Mouse (Mus musculus) MEL (cell line): ENCODE measurements around the gene Btf3l4. TPM values are rescaled to one million over a fixed set of nuclear protein-coding genes. Genes with fewer than 3 reads are reported as not detected.

ENCODE experiments used
- DNase-seq: peaks from one replicate; pipeline ENCODE4 v3.0.0; 2011; ENCODE audit warnings: low read depth, low spot score
- H3K27ac ChIP-seq: 2 replicates; pipeline ENCODE4 v1.5.1; 2012; ENCODE audit warnings: low read depth, mild to moderate bottlenecking, control low read depth, low read length, moderate library complexity; ENCODE audit not compliant: control insufficient read depth
- H3K27me3 ChIP-seq, 2 experiments: fragments of 150-350 bp in 1 of 2; sonication (generic) in 1 of 2; 2 replicates each; pipeline ENCODE4 v1.6.1; 2012; ENCODE audit warnings: low read length in 2 of 2, mild to moderate bottlenecking in 2 of 2, improper control_type of control experiment in 1 of 2, moderate library complexity in 1 of 2; ENCODE audit not compliant: insufficient read depth in 2 of 2, control insufficient read depth in 1 of 2
- H3K36me3 ChIP-seq, 2 experiments: 2 replicates each; pipeline ENCODE4 v1.6.1; 2012 to 2014; ENCODE audit warnings: low read length in 2 of 2, improper control_type of control experiment in 1 of 2, inconsistent platforms in 1 of 2, mild to moderate bottlenecking in 1 of 2; ENCODE audit not compliant: insufficient read depth in 2 of 2, control insufficient read depth in 1 of 2
- H3K4me1 ChIP-seq, 2 experiments: fragments of 150-350 bp in 1 of 2; sonication (generic) in 1 of 2; 2 replicates each; pipeline ENCODE4 v1.6.1; 2012; ENCODE audit warnings: low read length in 2 of 2, improper control_type of control experiment in 1 of 2, mild to moderate bottlenecking in 1 of 2; ENCODE audit not compliant: insufficient read depth in 2 of 2, control insufficient read depth in 1 of 2
- H3K4me3 ChIP-seq, 2 experiments: fragments of 150-350 bp in 1 of 2; sonication (generic) in 1 of 2; 2 replicates each; pipeline ENCODE4 v1.5.1; 2012; ENCODE audit warnings: low read depth in 2 of 2, low read length in 2 of 2, mild to moderate bottlenecking in 2 of 2, moderate library complexity in 2 of 2, control low read depth in 1 of 2, improper control_type of control experiment in 1 of 2; ENCODE audit not compliant: control insufficient read depth in 1 of 2, insufficient read depth in 1 of 2
- H3K79me2 ChIP-seq: 2 replicates; pipeline ENCODE4 v1.6.1; 2012; ENCODE audit warnings: mild to moderate bottlenecking, low read length, moderate library complexity; ENCODE audit not compliant: control insufficient read depth, poor library complexity, insufficient read depth
- H3K9ac ChIP-seq: 2 replicates; pipeline ENCODE4 v1.6.1; 2012; ENCODE audit warnings: low read depth, mild to moderate bottlenecking, control low read depth, low read length, moderate library complexity; ENCODE audit not compliant: control insufficient read depth, poor library complexity, severe bottlenecking
- H3K9me3 ChIP-seq: fragments of 150-350 bp; sonication (generic); replicated peaks from 2 replicates; pipeline ENCODE4 v1.6.1; 2012; ENCODE audit warnings: mild to moderate bottlenecking, low read length, improper control_type of control experiment, moderate library complexity; ENCODE audit not compliant: insufficient read depth
- ELF1 ChIP-seq: IDR thresholded peaks from 2 replicates; pipeline ENCODE4 v1.6.1; 2014; ENCODE audit warnings: low read depth, mild to moderate bottlenecking, inconsistent platforms, low read length, improper control_type of control experiment, moderate library complexity
- HCFC1 ChIP-seq: IDR thresholded peaks from 2 replicates; pipeline ENCODE4 v1.6.1; 2012; ENCODE audit warnings: low read depth, mild to moderate bottlenecking, inconsistent platforms, low read length, improper control_type of control experiment, moderate library complexity
- KAT2A ChIP-seq: conservative IDR thresholded peaks from 2 replicates; pipeline ENCODE4 v1.6.1; 2012; ENCODE audit warnings: low read depth, low read length, improper control_type of control experiment, inconsistent platforms
- MAX ChIP-seq: IDR thresholded peaks from 2 replicates; pipeline ENCODE4 v1.6.1; 2011; ENCODE audit warnings: low read length, improper control_type of control experiment
- MAZ ChIP-seq: IDR thresholded peaks from 2 replicates; pipeline ENCODE4 v1.6.1; 2012; ENCODE audit warnings: low read depth, mild to moderate bottlenecking, inconsistent platforms, low read length, improper control_type of control experiment
- MEF2A ChIP-seq: IDR thresholded peaks from 2 replicates; pipeline ENCODE4 v1.6.1; 2014; ENCODE audit warnings: low read depth, mild to moderate bottlenecking, inconsistent platforms, low read length, improper control_type of control experiment; ENCODE audit not compliant: poor library complexity, insufficient replicate concordance, severe bottlenecking; ENCODE audit errors: extremely low read depth
- MXI1 ChIP-seq: IDR thresholded peaks from 2 replicates; pipeline ENCODE4 v1.6.1; 2011; ENCODE audit warnings: mild to moderate bottlenecking, low read depth, low read length, improper control_type of control experiment
- MYC ChIP-seq: IDR thresholded peaks from 2 replicates; pipeline ENCODE4 v1.6.1; 2011; ENCODE audit warnings: low read depth, mild to moderate bottlenecking, low read length, improper control_type of control experiment, moderate library complexity
- NELFE ChIP-seq: IDR thresholded peaks from 2 replicates; pipeline ENCODE4 v1.6.1; 2011; ENCODE audit warnings: low read depth, low read length, improper control_type of control experiment
- POLR2A ChIP-seq, 2 experiments: IDR thresholded peaks; 2 replicates each; pipeline ENCODE4 v1.6.1; 2011 to 2012; ENCODE audit warnings: low read length in 2 of 2, mild to moderate bottlenecking in 2 of 2, control low read depth in 1 of 2, improper control_type of control experiment in 1 of 2, low read depth in 1 of 2, moderate library complexity in 1 of 2; ENCODE audit not compliant: control insufficient read depth in 1 of 2, insufficient read depth in 1 of 2, poor library complexity in 1 of 2
- POLR2AphosphoS2 ChIP-seq: IDR thresholded peaks from 2 replicates; pipeline ENCODE4 v1.6.1; 2011; ENCODE audit warnings: low read length, improper control_type of control experiment
- RAD21 ChIP-seq: IDR thresholded peaks from 2 replicates; pipeline ENCODE4 v1.6.1; 2011; ENCODE audit warnings: mild to moderate bottlenecking, low read depth, low read length, improper control_type of control experiment
- SIN3A ChIP-seq: IDR thresholded peaks from 2 replicates; pipeline ENCODE4 v1.6.1; 2012; ENCODE audit warnings: low read length, improper control_type of control experiment, inconsistent platforms
- TBP ChIP-seq: IDR thresholded peaks from 2 replicates; pipeline ENCODE4 v1.8.0; 2011; ENCODE audit warnings: low read depth, low read length, improper control_type of control experiment
- UBTF ChIP-seq: IDR thresholded peaks from 2 replicates; pipeline ENCODE4 v1.6.1; 2012; ENCODE audit warnings: low read depth, mild to moderate bottlenecking, inconsistent platforms, low read length, improper control_type of control experiment, moderate library complexity, borderline replicate concordance; ENCODE audit not compliant: insufficient read depth
- ZMIZ1 ChIP-seq: IDR thresholded peaks from 2 replicates; pipeline ENCODE4 v1.6.1; 2012; ENCODE audit warnings: low read depth, mild to moderate bottlenecking, inconsistent platforms, low read length, improper control_type of control experiment, moderate library complexity
- ZNF384 ChIP-seq: IDR thresholded peaks from 2 replicates; pipeline ENCODE4 v1.6.1; 2012; ENCODE audit warnings: low read depth, mild to moderate bottlenecking, inconsistent platforms, low read length, improper control_type of control experiment
- polyA plus RNA-seq, 2 experiments: library from polyadenylated mRNA; stranded (reverse) in 1 of 2; unstranded in 1 of 2; fragments of >175 nt in 1 of 2; fragments of >200 nt in 1 of 2; gene quantifications; 2 replicates each; pipeline versions ENCODE4 v1.2.1 to v1.2.4; 2012; ENCODE audit warnings: low replicate concordance in 2 of 2, low read depth in 1 of 2; ENCODE audit not compliant: insufficient read length in 2 of 2, insufficient read depth in 1 of 2, missing spikeins in 1 of 2
- total RNA-seq: library from RNA; depleted of rRNA; stranded (reverse); fragments of 300-350 nt; gene quantifications from 2 replicates; pipeline ENCODE4 v1.2.3, GENCODE M21; 2012

Btf3l4 gene
- total and polyA plus RNA-seq, 3 experiments, result 24.4 to 43.8 TPM; not detected in 1

DNA sequence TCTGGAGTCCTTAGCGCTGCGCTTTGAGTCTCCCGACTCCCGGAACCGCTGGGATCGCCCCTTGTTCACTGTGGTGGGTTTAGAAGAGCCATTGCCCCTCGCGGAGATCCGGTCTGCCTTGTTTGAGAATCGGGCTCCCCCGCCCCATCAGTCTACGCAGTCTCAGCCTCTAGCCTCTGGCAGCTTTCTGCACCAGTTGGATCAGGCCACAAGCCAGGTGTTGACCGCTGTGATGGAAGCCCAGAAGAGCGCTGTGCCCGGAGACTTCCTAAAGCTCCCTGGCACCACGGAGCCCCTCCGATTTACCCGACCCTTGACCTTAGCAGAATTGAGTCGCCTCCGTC lies 15.1 kb upstream of the Btf3l4 start, which contains the start of gene A730015C16Rik:
Gene A730015C16Rik (minus strand): TSS at position 115 of the 344 bp plus-strand sequence.
- H3K79me2 ChIP-seq, result peaks cover 29% of the 10 kb centered on the region
- no peak for TF ChIP-seq ZNF384
- TF ChIP-seq SIN3A, result 0 out of 2 replicates have a peak, but pooled peaks have one; percentile 7
- H3K36me3 ChIP-seq, result peaks cover 2 to 19% of the 10 kb centered on the region in 2 experiments; a peak in 3 of 4 replicates
- peak within 1 kb of the TSS; percentile 76 for H3K4me3 ChIP-seq
- H3K4me1 ChIP-seq, result peaks cover 0 to 7% of the 10 kb centered on the region in 2 experiments; a peak in 2 of 4 replicates
- H3K9ac ChIP-seq, result peak within 1 kb of the TSS; percentile 79
- no peaks in the 10 kb centered on the region for H3K9me3 ChIP-seq
- DNase-seq, result no peak
- no peaks in the 10 kb centered on the region for H3K27me3 ChIP-seq
- peak within 1 kb of the TSS; percentile 58 for H3K27ac ChIP-seq

DNA sequence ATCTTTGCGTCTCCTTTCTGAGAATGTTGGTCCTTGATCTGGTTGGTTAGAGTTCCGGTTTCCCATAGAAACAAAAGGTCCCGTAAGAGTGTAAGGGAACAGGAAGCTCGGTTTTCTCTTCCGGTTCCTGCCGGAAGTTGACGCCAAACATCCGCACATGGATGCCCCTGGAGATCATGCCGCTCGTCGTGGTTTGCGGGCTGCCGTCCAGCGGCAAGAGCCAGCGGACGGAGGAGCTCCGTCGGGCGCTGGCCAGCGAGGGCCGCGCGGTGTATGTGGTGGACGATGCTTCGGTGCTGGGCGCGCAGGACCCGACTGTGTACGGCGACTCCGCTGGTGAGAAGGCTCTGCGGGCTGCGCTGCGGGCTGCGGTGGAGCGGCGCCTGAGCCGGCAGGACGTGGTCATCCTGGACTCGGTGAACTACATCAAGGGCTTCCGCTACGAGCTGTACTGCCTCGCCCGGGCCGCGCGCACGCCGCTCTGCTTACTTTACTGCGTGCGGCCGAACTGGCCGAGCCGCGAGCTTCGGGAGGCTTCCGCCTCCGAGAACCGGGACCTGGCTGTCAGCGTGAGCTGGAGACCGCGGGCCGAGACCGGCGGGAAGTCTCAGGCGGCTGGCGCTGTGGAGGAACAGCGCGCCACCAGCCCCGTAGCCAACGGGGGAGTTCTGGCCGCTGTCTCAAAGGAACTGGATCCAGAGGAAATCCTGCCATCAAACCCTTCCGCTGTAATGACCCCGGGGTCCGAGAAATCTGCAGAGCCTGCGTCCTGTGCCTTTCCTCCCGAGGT lies 14.5 kb upstream of the Btf3l4 start, which contains the start of gene Kti12:
Gene Kti12 (plus strand): TSS at position 71 of the 790 bp plus-strand sequence.
- Histone ChIP-seq H3K27ac (peak within 1 kb of the TSS; percentile 58), H3K27me3 (no peaks in the 10 kb centered on the region), H3K9me3 (no peaks in the 10 kb centered on the region), H3K9ac (peak within 1 kb of the TSS; percentile 79), H3K4me1 (peaks cover 0 to 7% of the 10 kb centered on the region in 2 experiments; a peak in 2 of 4 replicates), H3K4me3 (peak within 1 kb of the TSS; percentile 76), H3K79me2 (peaks cover 29% of the 10 kb centered on the region), H3K36me3 (peaks cover 2 to 19% of the 10 kb centered on the region in 2 experiments; a peak in 3 of 4 replicates)
- peak; percentile 93 for DNase-seq
- TF ChIP-seq MAZ, result no peak
- TF ChIP-seq POLR2AphosphoS2, result peak; percentile 88
- TF ChIP-seq ELF1, result peak; percentile 92
- TF ChIP-seq RAD21, result no peak
- peak; percentile 95 for TF ChIP-seq SIN3A
- peak; percentile 98 for TF ChIP-seq MXI1
- TF ChIP-seq MEF2A, result no peak
- peak; percentile 92 for TF ChIP-seq HCFC1
- peak; percentile 58 to 94 for TF ChIP-seq POLR2A (IDR thresholded peaks at IDR 0.05; ENCODE audit: control insufficient read depth in 1 of 2, insufficient read depth in 1 of 2, low read depth in 1 of 2, low read length in 2 of 2, poor library complexity in 1 of 2)
- TF ChIP-seq KAT2A, result peak; percentile 67
- peak; percentile 98 for TF ChIP-seq MYC
- no peak for TF ChIP-seq UBTF
- peak; percentile 95 for TF ChIP-seq MAX
- peak; percentile 87 for TF ChIP-seq TBP
- TF ChIP-seq ZMIZ1, result peak; percentile 38; the same call in 1 of the 2 replicates
- peak; percentile 93 for TF ChIP-seq NELFE
